Mouse (Mus musculus): ENCODE data around the gene Polr1b. TPM values are rescaled to one million over a fixed set of nuclear protein-coding genes. Genes with fewer than 3 reads are reported as not detected.

Gene Polr1b
- polyA plus RNA-seq (2017; shearing (Covaris generic)) = 39.3 TPM

GRCm38 (mm10) chr2:129100784-129101310, at the start of gene Polr1b:
Gene Polr1b (plus strand): TSS chr2:129100995.

DNA sequence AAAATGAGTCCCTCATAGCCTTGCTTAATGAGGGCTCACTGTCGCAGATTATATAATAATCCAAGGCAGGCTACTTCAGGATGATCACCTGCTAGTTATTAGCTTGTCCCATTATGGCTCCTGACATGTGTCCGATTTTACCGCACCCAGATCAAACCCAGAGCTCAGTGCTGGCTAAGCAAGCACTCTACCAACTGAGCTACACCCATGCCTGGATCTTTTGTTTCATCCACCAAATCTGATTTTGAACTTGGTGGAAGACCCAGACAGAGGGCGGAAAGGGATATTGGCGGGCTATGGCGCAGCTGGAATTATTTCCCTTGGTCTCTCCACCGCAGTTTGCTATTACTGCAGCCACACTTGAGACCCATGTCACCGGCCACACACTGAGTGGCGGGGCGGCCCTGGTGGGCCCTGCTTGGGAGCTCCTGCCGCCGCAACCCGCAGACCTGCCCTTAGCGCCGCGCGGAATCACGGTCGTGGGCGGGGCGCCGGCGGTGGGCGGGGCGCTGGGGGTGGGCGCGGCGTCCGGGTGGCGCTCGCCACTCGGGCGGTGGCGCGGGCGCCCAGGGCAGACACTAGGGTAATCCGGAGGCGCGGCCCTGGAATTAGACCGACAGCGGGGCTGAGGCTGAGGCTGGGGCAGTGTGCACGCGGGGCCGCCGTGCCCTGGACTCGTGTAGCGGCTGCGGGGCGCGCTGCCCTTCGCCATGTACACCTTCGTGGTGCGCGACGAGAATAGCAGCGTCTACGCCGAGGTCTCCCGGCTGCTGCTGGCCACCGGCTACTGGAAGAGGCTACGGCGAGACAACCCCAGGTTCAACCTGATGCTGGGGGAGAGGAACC, 35.1 kb upstream of the Polr1b start, which contains the start of gene Ttl:
Gene Ttl, plus strand, starts transcription at position 506 of the 846 bp plus-strand sequence.

GRCm38 (mm10) chr2:129129412-129129929, 28.7 kb downstream of the Polr1b start, which contains the start of gene Chchd5:
Gene Chchd5 (plus strand): TSS chr2:129129700.

Other genes starting within 250 kb of the Polr1b start
- gene Fbln7, start 238.0 kb upstream of the Polr1b start, polyA plus RNA-seq (2017; shearing (Covaris generic)) = not detected
- 11.8 TPM for gene Zc3h8, start 156.9 kb upstream of the Polr1b start, polyA plus RNA-seq (2017; shearing (Covaris generic))
- gene Zc3h6, start 133.6 kb upstream of the Polr1b start, polyA plus RNA-seq (2017; shearing (Covaris generic)) = 4.4 TPM
- 2.5 TPM for gene Gm10762, start 133.3 kb upstream of the Polr1b start, polyA plus RNA-seq (2017; shearing (Covaris generic))
- gene Vinac1, start 52.8 kb upstream of the Polr1b start, polyA plus RNA-seq (2017; shearing (Covaris generic)) = not detected
- 2.0 TPM for gene Ttl, start 35.1 kb upstream of the Polr1b start, polyA plus RNA-seq (2017; shearing (Covaris generic))
- 25.6 TPM for gene Chchd5, start 28.7 kb downstream of the Polr1b start, polyA plus RNA-seq (2017; shearing (Covaris generic))
- gene Slc20a1, start 97.8 kb downstream of the Polr1b start, polyA plus RNA-seq (2017; shearing (Covaris generic)) = 76.5 TPM
- gene Ckap2l, start 196.2 kb downstream of the Polr1b start, polyA plus RNA-seq (2017; shearing (Covaris generic)) = 3.9 TPM
- gene Il1a, start 209.0 kb downstream of the Polr1b start, polyA plus RNA-seq (2017; shearing (Covaris generic)) = 0.29 TPM